Mouse (Mus musculus): Measurements from ENCODE around the gene Fam187b.
"Not testable (repeated sequence)": the region's sequence is repeated elsewhere in the genome, so short reads cannot be mapped to it uniquely, and the experiment has no call there.

Fam187b gene

GRCm38 (mm10) chr7:30973501-30974289, at the start of gene Fam187b:
TSS of gene Fam187b (plus strand) at chr7:30973790.
- peak; percentile 87 to 90 for DNase-seq

GRCm38 (mm10) chr7:30924071-30924470, 49.5 kb upstream of the Fam187b start:
- no peak for DNase-seq

- not testable (repeated sequence) for DNase-seq
Observed at GRCm38 (mm10) chr7:30924581-30924980, 49.0 kb upstream of the Fam187b start, which contains the start of gene Hamp2. TSS of gene Hamp2 (minus strand) at chr7:30924681.

GRCm38 (mm10) chr7:30935422-30936099, 38.0 kb upstream of the Fam187b start:
- DNase-seq, result not testable (repeated sequence)

- DNase-seq, result not testable (repeated sequence)
Observed at GRCm38 (mm10) chr7:30940070-30940469, 33.5 kb upstream of the Fam187b start.

GRCm38 (mm10) chr7:30942365-30942764, 31.2 kb upstream of the Fam187b start:
- not testable (repeated sequence) for DNase-seq

GRCm38 (mm10) chr7:30943909-30944635, 29.5 kb upstream of the Fam187b start, which contains the start of gene Hamp:
TSS of gene Hamp (minus strand) at chr7:30944032.
- DNase-seq, result no peak

GRCm38 (mm10) chr7:30944706-30945105, 28.9 kb upstream of the Fam187b start:
- not testable (repeated sequence) for DNase-seq

- DNase-seq, result not testable (repeated sequence)
Observed at GRCm38 (mm10) chr7:30945466-30945865, 28.1 kb upstream of the Fam187b start.

GRCm38 (mm10) chr7:30945876-30946275, 27.7 kb upstream of the Fam187b start:
- no peak for DNase-seq

GRCm38 (mm10) chr7:30949902-30950301, 23.7 kb upstream of the Fam187b start:
- not testable (repeated sequence) for DNase-seq

- DNase-seq, result no peak
Observed at GRCm38 (mm10) chr7:30952441-30953265, 20.9 kb upstream of the Fam187b start.

GRCm38 (mm10) chr7:30953459-30953858, 20.1 kb upstream of the Fam187b start:
- no peak for DNase-seq

- no peak for DNase-seq
Observed at GRCm38 (mm10) chr7:30954036-30954435, 19.6 kb upstream of the Fam187b start.

- DNase-seq, result no peak
Observed at GRCm38 (mm10) chr7:30954971-30955520, 18.5 kb upstream of the Fam187b start.

GRCm38 (mm10) chr7:30955584-30956356, 17.8 kb upstream of the Fam187b start:
- peak; percentile 82 for DNase-seq

- no peak for DNase-seq
Observed at GRCm38 (mm10) chr7:30956357-30956751, 17.2 kb upstream of the Fam187b start.

- peak; percentile 76 to 82 for DNase-seq
Observed at GRCm38 (mm10) chr7:30956756-30957366, 16.7 kb upstream of the Fam187b start, which contains the start of gene Usf2. TSS of gene Usf2 (minus strand) at chr7:30956803.

- DNase-seq, result peak; percentile 93 to 94
Observed at GRCm38 (mm10) chr7:30957367-30957783, 16.2 kb upstream of the Fam187b start.

- DNase-seq, result peak in 1 of 2 experiments; percentile 45
Observed at GRCm38 (mm10) chr7:30958109-30958865, 15.3 kb upstream of the Fam187b start.
